Mouse (Mus musculus): ENCODE measurements around the gene Ppp1r12a.

DNA sequence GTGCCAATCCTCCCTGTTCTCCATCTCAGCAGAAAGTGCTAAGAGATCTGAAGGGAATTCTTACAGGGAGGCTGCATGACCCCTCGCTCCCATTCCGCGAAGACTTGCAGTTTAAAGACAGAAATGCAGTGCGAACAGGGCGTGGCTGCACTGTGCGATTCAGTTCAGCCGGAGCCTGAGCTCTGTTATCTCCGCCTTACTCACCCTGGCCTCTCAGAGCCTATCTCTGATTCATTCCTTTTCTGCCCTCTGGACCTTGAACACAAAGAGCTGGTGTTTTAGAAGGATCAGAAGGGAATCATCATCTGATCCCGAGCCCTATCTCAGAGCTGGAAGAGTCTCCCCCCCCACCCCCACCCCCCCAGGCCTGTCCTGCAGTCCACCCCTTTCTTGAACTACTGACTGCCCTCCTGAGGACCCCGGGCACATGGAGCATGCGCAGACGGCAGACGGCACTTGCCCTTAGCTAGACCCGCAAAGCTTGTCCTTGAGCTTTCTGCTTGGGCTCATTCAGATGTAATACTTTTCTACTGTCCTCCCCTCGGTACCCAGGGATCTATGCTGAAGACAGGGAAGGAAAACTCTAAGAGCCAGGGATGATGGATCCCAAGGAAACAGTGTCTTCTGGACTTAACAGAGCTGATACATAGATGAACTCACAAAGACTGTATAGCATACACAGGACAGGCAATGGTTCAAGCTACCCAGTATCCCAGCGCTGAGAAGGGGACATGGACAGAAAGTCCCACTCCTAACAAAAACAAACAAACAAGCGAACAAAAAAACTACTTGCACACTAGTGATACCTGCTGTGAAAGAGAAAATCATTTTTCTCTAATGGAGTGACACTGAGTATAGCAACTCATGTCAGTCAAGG lies 48.4 kb upstream of the Ppp1r12a start:
- no peak for TF ChIP-seq CTCF (conservative IDR thresholded peaks at IDR 0.05; ENCODE audit: low read length)
- TF ChIP-seq POU5F1 (IDR thresholded peaks at IDR 0.05; ENCODE audit: borderline replicate concordance, low read length) = no peak

Data from E14TG2a.4 (cell line).